Mouse (Mus musculus) gastrocnemius, postnatal 14 days (tissue): ENCODE results near the gene Slc28a2. TPM values are rescaled to one million over a fixed set of nuclear protein-coding genes. Genes with fewer than 3 reads are reported as not detected.
"Not testable (repeated sequence)": the region's sequence is repeated elsewhere in the genome, so short reads cannot be mapped to it uniquely, and the experiment has no call there.

Experiments
- DNase-seq: peaks from one replicate; pipeline ENCODE4 v3.0.0; 2021; ENCODE audit warnings: mixed read lengths
- intact Hi-C: fragments of 180-260 bp; cut with DNase I; formaldehyde crosslinking; loops from one replicate; pipeline ENCODE4 v1.15.1; 2025; ENCODE audit warnings: low total_unique reads
- long read RNA-seq, 2 experiments: library from polyadenylated mRNA; stranded (forward); transcript quantifications; one replicate each; pipeline ENCODE4 v2.0.0; 2021
- total RNA-seq, 2 experiments: library from RNA; stranded (reverse); gene quantifications; 2 replicates each; pipeline ENCODE4 v1.2.3; 2021

Gene Slc28a2
- total RNA-seq = 1 to 10 TPM; 6.0 to 6.5 TPM
- long read RNA-seq, experiment 1, partial matches to known transcripts = 0 of 6 reads
- long read RNA-seq, experiment 1, other reads (novel, unspliced or antisense) = 3 of 6 reads
- long read RNA-seq, experiment 2, transcript Slc28a2-201 (18 exons, 3,852 nt) = minor isoform, 5 of 15 reads
- long read RNA-seq, experiment 2, transcript Slc28a2-202 (18 exons, 2,836 nt) = major isoform, 7 of 15 reads
- long read RNA-seq, experiment 2, partial matches to known transcripts = 0 of 15 reads
- long read RNA-seq, experiment 2, other reads (novel, unspliced or antisense) = 3 of 15 reads

- intact Hi-C loops, DNase-seq: not testable (repeated sequence)
These were observed at the start of gene Slc28a2 for GRCm38 (mm10) chr2:122426200-122426599. TSS of gene Slc28a2 (plus strand) at chr2:122426477.

DNA sequence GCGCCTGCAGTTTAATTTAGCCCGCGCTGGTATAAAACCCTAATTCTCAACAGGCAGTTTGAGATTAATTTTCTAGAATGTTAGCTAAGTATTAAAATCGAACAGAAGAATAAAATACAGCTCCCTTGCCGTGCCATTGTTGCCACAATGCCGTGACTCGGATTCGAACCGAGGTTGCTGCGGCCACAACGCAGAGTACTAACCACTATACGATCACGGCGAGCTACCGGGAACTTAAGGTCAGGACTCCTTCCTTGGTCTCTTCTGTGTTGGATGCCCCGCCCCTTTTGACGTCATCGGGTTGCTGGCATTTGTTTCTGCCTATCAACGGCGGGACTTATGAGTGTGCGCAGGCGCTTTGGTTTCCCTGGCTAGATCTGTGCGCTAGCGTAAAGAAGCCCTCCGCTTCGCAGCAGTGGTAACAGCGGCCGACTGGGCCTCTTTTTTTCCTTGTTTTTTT lies 49.0 kb upstream of the Slc28a2 start:
- intact Hi-C loops = no loop called here
- peak; percentile 95 for DNase-seq

DNA sequence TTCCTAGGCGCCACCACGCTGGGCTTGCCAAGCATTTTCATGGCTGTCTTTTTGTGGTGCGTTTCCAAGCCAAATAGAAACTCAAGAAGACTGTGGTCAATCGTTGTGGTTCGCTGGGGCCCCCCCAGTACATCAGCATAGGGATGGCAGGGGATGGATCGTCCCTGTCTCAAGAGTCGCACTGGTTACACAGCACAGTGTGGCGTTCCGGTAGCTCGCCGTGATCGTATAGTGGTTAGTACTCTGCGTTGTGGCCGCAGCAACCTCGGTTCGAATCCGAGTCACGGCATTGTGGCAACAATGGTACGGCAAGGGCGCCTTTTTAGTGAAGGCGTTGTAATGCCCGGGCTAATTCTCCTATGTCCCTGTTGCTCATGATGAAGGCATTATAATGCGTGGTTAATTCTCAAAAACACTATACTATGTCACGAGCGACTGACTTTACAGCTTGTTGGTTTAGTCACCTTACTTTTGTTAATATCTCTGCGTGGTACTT lies 48.5 kb upstream of the Slc28a2 start:
- intact Hi-C loops = no loop called here
- DNase-seq = peak; percentile 64

DNA sequence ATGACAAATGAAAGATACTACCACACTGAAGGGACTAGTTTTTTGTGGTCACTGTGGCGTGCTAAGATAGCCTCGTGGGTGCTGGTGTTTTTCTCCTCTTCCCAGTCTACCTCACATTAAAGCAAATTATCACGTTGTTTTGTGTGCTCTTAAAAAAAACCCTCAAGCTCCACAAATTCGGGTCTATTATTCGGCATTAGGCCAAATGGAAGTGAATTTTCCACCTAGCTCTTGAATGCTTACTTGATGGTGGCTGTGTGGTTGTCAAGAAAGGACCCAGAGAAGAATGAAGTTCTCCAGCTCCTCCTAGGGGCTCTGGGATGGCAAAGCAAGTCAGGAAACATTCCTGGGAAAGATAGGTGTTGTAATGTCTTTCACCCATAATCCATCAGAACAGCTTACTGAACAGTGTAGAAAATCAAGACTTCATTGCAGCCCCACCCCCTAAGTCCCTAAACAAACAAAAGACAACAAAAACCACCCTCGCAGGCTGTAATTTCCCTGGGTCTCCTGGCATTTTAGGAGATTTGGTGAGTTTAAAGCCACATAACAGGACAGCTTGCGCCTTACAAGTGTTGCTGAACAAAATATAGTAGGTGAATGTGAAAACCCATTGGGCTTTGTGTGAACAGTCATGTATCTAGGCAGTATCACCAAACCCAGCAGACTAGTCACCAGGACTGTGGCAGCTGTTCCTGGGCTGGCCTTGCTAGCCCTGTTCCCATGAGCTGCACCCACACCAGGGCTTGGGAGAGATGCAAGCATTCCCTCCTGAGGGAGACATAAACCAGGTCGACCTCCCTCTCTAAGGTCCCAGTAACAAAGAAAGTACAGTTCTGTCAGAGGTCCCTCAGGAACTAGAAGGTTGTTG lies 47.6 kb upstream of the Slc28a2 start:
- no peak for DNase-seq
- intact Hi-C loops = no loop called here

DNA sequence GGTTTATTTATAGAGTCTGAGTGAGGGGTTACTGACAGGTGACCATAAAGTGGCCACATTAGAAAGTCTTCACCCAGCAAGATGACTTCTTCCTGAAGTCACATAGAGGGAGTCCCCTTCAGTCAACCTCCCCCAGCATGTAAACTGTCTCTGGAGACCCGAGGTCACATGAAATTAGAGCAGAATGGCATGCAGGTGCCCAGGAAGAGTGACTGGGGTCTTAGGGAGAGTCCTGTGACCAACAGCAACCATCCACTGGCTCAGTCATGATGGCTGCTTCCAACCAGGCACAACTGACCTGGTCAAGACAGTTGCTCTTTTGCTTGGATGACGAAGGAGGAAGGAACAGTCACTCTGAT lies 47.0 kb upstream of the Slc28a2 start:
- DNase-seq = no peak
- intact Hi-C loops = no loop called here

GRCm38 (mm10) chr2:122380768-122381311 lies 45.4 kb upstream of the Slc28a2 start:
- DNase-seq = peak; percentile 40
- intact Hi-C loops = loop anchor here (5.0 to 10.0 kb wide), 3 partner anchors 86 to 244 kb away; no protein-coding TSS in a partner anchor

GRCm38 (mm10) chr2:122381329-122382103 lies 44.8 kb upstream of the Slc28a2 start:
- DNase-seq = no peak
- intact Hi-C loops = loop anchor here (5.0 to 10.0 kb wide), 3 partner anchors 86 to 243 kb away; no protein-coding TSS in a partner anchor

- intact Hi-C loops = loop anchor here (5.0 to 10.0 kb wide), 3 partner anchors 85 to 243 kb away; no protein-coding TSS in a partner anchor
- DNase-seq = no peak
These were observed 44.2 kb upstream of the Slc28a2 start for GRCm38 (mm10) chr2:122382121-122382520.

DNA sequence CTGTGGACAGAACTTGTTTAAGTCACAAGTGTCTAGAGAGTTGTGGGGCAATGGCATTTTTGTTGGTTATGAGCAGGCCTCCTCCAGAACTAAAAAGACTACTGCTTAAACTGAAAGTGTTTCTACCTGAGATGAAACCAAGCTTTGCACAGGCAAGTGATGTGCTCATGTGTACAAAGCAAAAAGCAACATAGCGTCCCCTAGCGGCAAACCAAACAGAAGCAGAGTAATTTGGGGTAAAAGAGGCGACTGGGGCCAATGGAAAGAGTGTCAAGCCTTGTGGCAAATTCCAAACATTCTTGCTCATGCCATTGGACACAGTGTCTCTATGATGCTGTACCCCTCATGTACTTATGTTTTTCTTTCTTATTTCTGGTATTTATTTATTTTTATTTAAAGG lies 41.2 kb upstream of the Slc28a2 start:
- intact Hi-C loops = loop anchor here (10.0 kb wide), 1 partner anchor 240 kb away; no protein-coding TSS in a partner anchor

GRCm38 (mm10) chr2:122387135-122387534 lies 39.1 kb upstream of the Slc28a2 start:
- intact Hi-C loops = loop anchor here (10.0 kb wide), 1 partner anchor 238 kb away; no protein-coding TSS in a partner anchor
- DNase-seq = not testable (repeated sequence)

More for the DNA sequence above, 41.2 kb upstream of the Slc28a2 start:
- no peak for DNase-seq

DNA sequence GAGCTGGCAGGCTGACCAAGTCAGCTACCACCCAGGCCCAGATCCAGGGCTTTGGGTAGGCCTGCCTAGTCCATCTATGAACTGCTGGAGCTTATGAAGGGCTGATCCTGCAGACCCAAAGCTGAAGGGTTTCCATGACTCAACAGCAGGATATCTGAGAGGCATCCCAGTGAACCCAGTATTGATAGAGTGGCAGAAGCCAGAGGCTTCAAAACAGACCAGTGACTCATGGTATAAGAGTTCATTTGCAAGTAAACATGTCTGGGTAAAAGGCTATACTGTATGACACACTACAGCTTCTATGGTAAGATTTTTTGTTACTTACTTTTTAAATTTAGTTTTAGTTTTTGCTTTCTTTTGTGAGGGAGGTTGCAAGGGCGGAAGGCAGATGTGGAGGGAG lies 30.1 kb upstream of the Slc28a2 start:
- no peak for DNase-seq
- intact Hi-C loops = no loop called here

GRCm38 (mm10) chr2:122407607-122408006 lies 18.7 kb upstream of the Slc28a2 start:
- DNase-seq = no peak
- intact Hi-C loops = no loop called here

DNA sequence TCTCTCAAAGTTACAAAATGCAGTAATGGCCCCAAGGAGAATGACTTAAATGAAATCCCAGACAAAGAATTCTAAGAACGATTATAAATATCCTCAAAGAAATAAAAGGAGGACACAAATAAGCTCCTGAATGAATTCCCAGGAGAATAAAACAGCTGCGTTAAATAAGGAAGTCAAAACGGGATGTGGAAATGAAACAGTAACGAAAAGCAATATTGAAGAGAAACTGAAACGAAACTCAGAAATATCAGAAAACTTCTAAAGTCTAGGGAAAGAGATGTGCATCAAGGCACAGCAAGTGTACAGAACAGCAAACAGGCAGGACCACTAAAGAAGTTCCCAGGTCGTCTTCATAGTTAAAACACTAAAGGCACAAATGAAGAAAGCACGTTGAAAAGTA lies 17.3 kb upstream of the Slc28a2 start:
- DNase-seq = no peak
- intact Hi-C loops = no loop called here

DNA sequence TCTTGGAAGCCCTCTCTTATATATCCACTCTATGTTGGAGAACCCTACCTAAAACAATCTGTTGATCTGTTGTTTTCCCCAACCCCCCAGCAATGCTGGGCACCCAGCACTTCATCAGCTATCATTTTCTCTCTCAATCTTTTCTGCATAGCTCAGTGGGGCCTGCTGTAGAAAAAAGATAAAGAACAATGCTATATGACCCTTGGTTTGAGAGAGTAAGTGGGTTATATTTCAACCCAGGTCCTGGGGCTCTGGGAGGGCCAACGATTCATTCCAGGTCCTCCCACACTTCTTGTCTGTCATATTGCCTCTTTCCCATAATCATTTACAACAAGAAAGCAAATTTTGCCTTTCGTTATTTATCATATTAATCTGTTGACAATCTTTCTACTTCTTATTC lies 368 bp downstream of the Slc28a2 start:
- DNase-seq, intact Hi-C loops: not testable (repeated sequence)

DNA sequence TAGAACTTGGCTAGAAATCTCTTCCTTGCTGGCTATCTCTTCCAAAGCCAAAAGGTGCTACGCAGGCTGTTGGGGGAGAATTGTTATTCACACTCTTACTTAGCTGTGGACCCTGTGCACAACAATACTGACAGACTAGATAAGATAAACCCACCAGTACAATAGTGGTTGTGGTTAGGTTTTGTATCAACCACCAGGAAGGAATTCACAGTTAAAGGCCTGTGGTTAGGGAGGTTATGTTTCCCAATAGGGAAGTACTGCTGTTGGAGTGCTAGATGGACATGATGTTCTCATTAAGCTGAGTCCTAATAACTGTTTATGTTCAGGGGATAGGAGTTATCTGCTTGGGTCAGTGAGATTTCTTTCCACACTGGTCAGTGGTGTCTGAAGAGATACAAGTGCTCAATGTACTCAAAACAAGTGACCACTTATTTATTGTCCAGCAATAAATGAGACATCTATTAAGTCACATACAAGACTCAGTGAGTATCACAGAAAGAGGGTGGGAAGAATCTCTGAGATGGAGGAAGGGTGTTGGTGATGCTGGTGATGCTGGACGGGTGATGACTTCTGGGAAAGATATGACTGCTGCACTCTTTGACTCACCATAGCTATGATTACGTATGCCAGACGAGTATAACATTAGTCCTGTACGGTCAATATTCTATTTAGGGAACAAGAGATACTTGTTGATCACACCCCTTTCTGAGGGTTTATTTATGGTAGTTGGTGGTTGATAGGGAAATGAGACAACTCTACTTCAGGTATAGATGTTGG lies 12.6 kb downstream of the Slc28a2 start:
- intact Hi-C loops = not testable (repeated sequence)

GRCm38 (mm10) chr2:122440521-122440920 lies 14.2 kb downstream of the Slc28a2 start:
- DNase-seq, intact Hi-C loops: not testable (repeated sequence)

More for the DNA sequence above, 12.6 kb downstream of the Slc28a2 start:
- DNase-seq = not testable (repeated sequence)

GRCm38 (mm10) chr2:122441000-122441933 lies 15.0 kb downstream of the Slc28a2 start:
- no peak for DNase-seq
- intact Hi-C loops = no loop called here
